Mouse (Mus musculus): ENCODE data around the gene Nos1. TPM values are rescaled to one million over a fixed set of nuclear protein-coding genes. Genes with fewer than 3 reads are reported as not detected.

The Nos1 gene
- total and polyA plus RNA-seq, 2 experiments from 2014 or later = 0.05 to 0.53 TPM

DNA sequence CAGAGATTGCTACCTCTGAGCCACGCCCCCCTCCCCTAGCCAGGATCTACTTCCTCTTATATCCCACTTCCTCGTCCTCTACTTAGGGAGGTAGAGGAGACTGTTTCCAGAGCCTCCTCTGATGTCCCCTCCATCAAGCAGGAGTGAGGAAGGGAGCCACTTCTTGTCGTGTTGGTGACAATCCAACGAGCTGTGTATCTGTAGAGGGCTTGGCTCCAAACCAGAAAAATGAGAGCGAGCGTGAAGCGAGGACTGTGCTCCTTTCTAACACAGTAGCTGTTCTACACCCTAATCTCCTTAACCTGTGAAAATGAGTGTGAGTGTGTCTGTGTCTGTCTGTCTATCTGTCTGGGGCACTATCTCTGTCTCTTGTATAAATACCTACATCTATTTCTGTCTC lies 58.7 kb downstream of the Nos1 start:
- 39% methylated on average over 7 of the region's 7 CpGs for WGBS
- TF ChIP-seq EP300 (IDR thresholded peaks at IDR 0.05; ENCODE audit: low read depth) (no peak), CTCF (IDR thresholded peaks at IDR 0.05; ENCODE audit: low read depth) (no peak)
- ATAC-seq (ENCODE audit: insufficient read depth, low read depth) = no peak
- Histone ChIP-seq H3K36me3 (replicated peaks; ENCODE audit: control insufficient read depth, insufficient read depth, low read length) (no peaks in the 10 kb centered on the region), H3K4me3 (ENCODE audit: low read depth, low read length) (no peak overlapping the region), H3K9me3 (replicated peaks; ENCODE audit: control insufficient read depth, low read length) (no peaks in the 10 kb centered on the region), H3K9ac (replicated peaks; ENCODE audit: low read depth, low read length) (no peak overlapping the region), H3K4me2 (ENCODE audit: low read depth, low read length) (no peak overlapping the region), H3K4me1 (ENCODE audit: control insufficient read depth, insufficient read depth) (no peaks in the 10 kb centered on the region), H3K27me3 (ENCODE audit: control insufficient read depth, insufficient read depth, low read length) (peaks cover 58% of the 10 kb centered on the region), H3K27ac (ENCODE audit: low read depth) (no peak overlapping the region)
- no peak for DNase-seq (ENCODE audit: low spot score)

DNA sequence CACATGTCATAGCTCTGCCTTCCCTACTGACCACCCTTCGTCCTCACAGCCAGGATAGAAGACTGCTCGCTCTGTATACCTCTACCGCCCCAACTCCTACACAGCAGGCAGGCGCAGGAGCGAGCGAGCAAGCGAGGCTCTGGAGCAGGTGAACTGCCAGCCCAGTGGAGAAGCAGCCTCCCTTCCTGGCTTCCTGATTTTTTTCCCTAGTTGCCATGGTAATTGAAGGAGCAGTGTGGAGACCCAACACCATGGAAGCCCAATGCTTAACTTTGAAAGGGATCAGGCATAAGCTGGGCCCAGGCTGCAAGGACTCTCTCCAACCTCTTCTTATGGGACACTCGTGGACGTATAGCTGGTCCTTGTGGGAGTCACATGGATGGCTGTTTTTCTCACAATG lies 59.4 kb downstream of the Nos1 start:
- Histone ChIP-seq H3K9me3 (replicated peaks; ENCODE audit: control insufficient read depth, low read length) (no peaks in the 10 kb centered on the region), H3K9ac (replicated peaks; ENCODE audit: low read depth, low read length) (no peak overlapping the region), H3K4me2 (ENCODE audit: low read depth, low read length) (no peak overlapping the region), H3K27me3 (ENCODE audit: control insufficient read depth, insufficient read depth, low read length) (peaks cover 59% of the 10 kb centered on the region), H3K27ac (ENCODE audit: low read depth) (no peak overlapping the region), H3K4me1 (ENCODE audit: control insufficient read depth, insufficient read depth) (no peaks in the 10 kb centered on the region), H3K4me3 (ENCODE audit: low read depth, low read length) (no peak overlapping the region), H3K36me3 (replicated peaks; ENCODE audit: control insufficient read depth, insufficient read depth, low read length) (no peaks in the 10 kb centered on the region)
- no peak for ATAC-seq (ENCODE audit: insufficient read depth, low read depth)
- TF ChIP-seq EP300 (IDR thresholded peaks at IDR 0.05; ENCODE audit: low read depth) = no peak
- no peak for TF ChIP-seq CTCF (IDR thresholded peaks at IDR 0.05; ENCODE audit: low read depth)
- 34% methylated on average over 9 of the region's 9 CpGs for WGBS
- no peak for DNase-seq (ENCODE audit: low spot score)

DNA sequence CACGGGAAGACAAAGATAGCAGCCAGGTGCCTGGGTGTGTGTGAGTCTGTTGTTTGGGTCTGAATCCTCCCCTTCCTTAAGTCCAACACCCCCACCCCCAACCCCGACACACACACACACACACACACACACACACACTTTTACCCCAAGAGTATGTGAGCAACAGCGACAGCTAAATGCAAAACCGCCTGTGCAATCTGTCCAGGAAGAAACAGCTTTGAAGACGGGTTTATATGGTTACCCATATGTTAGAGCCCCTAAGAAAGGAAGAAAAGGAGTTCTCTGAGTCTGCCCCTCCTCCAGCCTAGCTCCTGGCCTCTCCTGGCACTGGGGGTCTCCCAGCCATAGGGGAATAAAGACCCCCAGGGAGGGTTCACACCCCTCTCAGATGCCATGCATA lies 60.2 kb downstream of the Nos1 start:
- Histone ChIP-seq H3K27ac (ENCODE audit: low read depth) (no peak overlapping the region), H3K36me3 (replicated peaks; ENCODE audit: control insufficient read depth, insufficient read depth, low read length) (no peaks in the 10 kb centered on the region), H3K4me3 (ENCODE audit: low read depth, low read length) (no peak overlapping the region), H3K9ac (replicated peaks; ENCODE audit: low read depth, low read length) (no peak overlapping the region), H3K27me3 (ENCODE audit: control insufficient read depth, insufficient read depth, low read length) (peaks cover 62% of the 10 kb centered on the region), H3K9me3 (replicated peaks; ENCODE audit: control insufficient read depth, low read length) (no peaks in the 10 kb centered on the region), H3K4me1 (ENCODE audit: control insufficient read depth, insufficient read depth) (no peaks in the 10 kb centered on the region), H3K4me2 (ENCODE audit: low read depth, low read length) (no peak overlapping the region)
- no peak for TF ChIP-seq EP300 (IDR thresholded peaks at IDR 0.05; ENCODE audit: low read depth)
- TF ChIP-seq CTCF (IDR thresholded peaks at IDR 0.05; ENCODE audit: low read depth) = no peak
- 29% methylated on average over 5 of the region's 5 CpGs for WGBS
- DNase-seq (ENCODE audit: low spot score) (no peak), ATAC-seq (ENCODE audit: insufficient read depth, low read depth) (no peak)

DNA sequence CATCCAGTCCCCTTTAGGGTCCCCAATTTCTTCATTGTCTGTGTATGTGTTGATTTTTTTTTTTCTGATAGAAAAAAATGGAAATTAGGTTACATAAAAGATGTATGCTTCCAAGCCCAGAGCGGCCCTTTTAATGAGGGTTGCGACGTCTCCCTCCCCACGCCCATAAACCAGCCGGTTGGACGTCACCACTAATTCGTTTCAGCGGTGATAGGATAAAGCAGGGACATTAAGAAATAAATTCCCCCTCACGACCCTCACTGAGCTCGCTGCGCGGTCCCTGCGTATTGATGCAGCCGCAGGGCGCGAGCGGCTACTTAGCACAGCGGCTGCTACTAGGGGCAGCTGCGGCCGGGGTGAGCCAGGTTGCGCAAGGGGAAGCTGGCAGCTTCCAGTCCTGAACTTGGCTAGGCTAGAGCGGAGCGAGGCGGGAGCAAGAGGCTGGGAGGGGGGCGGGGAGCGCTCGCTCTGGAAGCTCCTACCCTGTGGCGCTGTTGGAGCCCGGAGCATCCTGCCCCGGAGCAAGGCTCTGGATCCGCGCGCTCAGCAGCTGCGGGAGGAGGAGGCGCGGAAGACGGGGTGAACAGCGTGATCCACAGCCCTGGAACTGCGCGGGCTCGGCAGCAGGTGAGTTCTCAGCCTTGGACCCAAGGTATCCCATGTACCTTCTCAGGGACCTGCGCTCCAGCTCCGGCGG lies 61.0 kb downstream of the Nos1 start:
- DNase-seq (ENCODE audit: low spot score) (no peak), ATAC-seq (ENCODE audit: insufficient read depth, low read depth) (no peak)
- H3K4me1 ChIP-seq (ENCODE audit: control insufficient read depth, insufficient read depth) = no peaks in the 10 kb centered on the region
- H3K27me3 ChIP-seq (ENCODE audit: control insufficient read depth, insufficient read depth, low read length) = peaks cover 62% of the 10 kb centered on the region
- WGBS = 2% methylated on average over 44 of the region's 44 CpGs
- H3K9me3 ChIP-seq (replicated peaks; ENCODE audit: control insufficient read depth, low read length) = no peaks in the 10 kb centered on the region
- H3K27ac ChIP-seq (ENCODE audit: low read depth) = no peak overlapping the region
- TF ChIP-seq CTCF (IDR thresholded peaks at IDR 0.05; ENCODE audit: low read depth) (no peak), EP300 (IDR thresholded peaks at IDR 0.05; ENCODE audit: low read depth) (no peak)
- no peaks in the 10 kb centered on the region for H3K36me3 ChIP-seq (replicated peaks; ENCODE audit: control insufficient read depth, insufficient read depth, low read length)
- H3K4me2 ChIP-seq (ENCODE audit: low read depth, low read length) = no peak overlapping the region
- no peak overlapping the region for H3K9ac ChIP-seq (replicated peaks; ENCODE audit: low read depth, low read length)
- H3K4me3 ChIP-seq (ENCODE audit: low read depth, low read length) = no peak overlapping the region

DNA sequence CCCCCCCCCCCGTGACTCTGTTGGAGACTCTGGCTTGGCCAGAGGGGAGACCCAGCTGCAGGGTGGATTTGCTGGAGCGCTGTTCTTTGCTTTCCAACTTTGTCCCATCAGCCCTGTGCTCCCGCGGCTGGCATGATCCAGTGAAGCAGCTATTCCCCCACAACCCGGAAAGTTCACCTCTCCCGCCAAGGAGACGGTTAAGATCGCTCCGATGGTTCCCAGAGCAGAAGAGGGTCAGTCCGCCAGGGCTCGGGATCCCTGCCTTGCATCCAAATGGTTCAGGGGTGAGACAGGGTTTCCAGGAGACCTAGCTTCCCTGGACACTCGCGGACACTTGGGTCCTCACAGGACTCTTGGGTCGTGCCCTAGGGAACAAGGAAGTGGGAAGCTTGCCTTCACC lies 61.9 kb downstream of the Nos1 start:
- no peak overlapping the region for H3K4me2 ChIP-seq (ENCODE audit: low read depth, low read length)
- TF ChIP-seq EP300 (IDR thresholded peaks at IDR 0.05; ENCODE audit: low read depth) = no peak
- H3K4me1 ChIP-seq (ENCODE audit: control insufficient read depth, insufficient read depth) = no peaks in the 10 kb centered on the region
- ATAC-seq (ENCODE audit: insufficient read depth, low read depth) = no peak
- no peaks in the 10 kb centered on the region for H3K9me3 ChIP-seq (replicated peaks; ENCODE audit: control insufficient read depth, low read length)
- no peaks in the 10 kb centered on the region for H3K36me3 ChIP-seq (replicated peaks; ENCODE audit: control insufficient read depth, insufficient read depth, low read length)
- no peak for DNase-seq (ENCODE audit: low spot score)
- no peak overlapping the region for H3K27ac ChIP-seq (ENCODE audit: low read depth)
- 4% methylated on average over 14 of the region's 14 CpGs for WGBS
- peaks cover 62% of the 10 kb centered on the region for H3K27me3 ChIP-seq (ENCODE audit: control insufficient read depth, insufficient read depth, low read length)
- no peak overlapping the region for H3K4me3 ChIP-seq (ENCODE audit: low read depth, low read length)
- H3K9ac ChIP-seq (replicated peaks; ENCODE audit: low read depth, low read length) = no peak overlapping the region

DNA sequence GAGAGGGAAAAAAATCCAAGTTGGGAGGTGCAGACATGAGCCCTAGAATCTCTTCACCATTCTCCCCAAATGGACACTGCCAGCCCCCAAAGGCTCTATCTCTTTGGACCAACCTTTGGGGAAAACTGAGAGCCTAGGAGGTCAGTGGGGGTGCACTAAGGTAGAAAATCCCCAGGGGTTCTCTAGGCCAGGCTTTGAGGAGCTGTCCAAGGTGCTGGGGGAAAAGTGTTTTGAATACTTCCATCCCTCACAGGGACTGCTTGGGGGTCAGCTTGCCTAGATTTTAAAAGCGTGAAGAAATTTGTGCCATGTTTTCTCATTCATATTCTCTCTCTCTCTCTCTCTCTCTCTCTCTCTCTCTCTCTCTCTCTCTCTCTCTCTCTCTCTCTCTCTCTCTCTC lies 63.8 kb downstream of the Nos1 start:
- 7% methylated on average over 1 of the region's 1 CpGs for WGBS
- Histone ChIP-seq H3K4me3 (ENCODE audit: low read depth, low read length) (no peak overlapping the region), H3K9ac (replicated peaks; ENCODE audit: low read depth, low read length) (no peak overlapping the region), H3K9me3 (replicated peaks; ENCODE audit: control insufficient read depth, low read length) (no peaks in the 10 kb centered on the region), H3K4me2 (ENCODE audit: low read depth, low read length) (no peak overlapping the region), H3K27ac (ENCODE audit: low read depth) (no peak overlapping the region), H3K36me3 (replicated peaks; ENCODE audit: control insufficient read depth, insufficient read depth, low read length) (no peaks in the 10 kb centered on the region), H3K27me3 (ENCODE audit: control insufficient read depth, insufficient read depth, low read length) (peaks cover 53% of the 10 kb centered on the region), H3K4me1 (ENCODE audit: control insufficient read depth, insufficient read depth) (no peaks in the 10 kb centered on the region)
- ATAC-seq (ENCODE audit: insufficient read depth, low read depth) = no peak
- TF ChIP-seq EP300 (IDR thresholded peaks at IDR 0.05; ENCODE audit: low read depth) = no peak
- no peak for DNase-seq (ENCODE audit: low spot score)

Data from heart, postnatal 0 days (tissue).